16 mouse cellular contexts compared by ENCODE assay signal in genomic region chr4:141176328-141176838, GRCm38 (mm10). TPM values are rescaled to one million over a fixed set of nuclear protein-coding genes. Genes with fewer than 3 reads are reported as not detected.
DNase-seq lines count a peak whose midpoint lies in the region; ATAC-seq and TF ChIP-seq lines count a peak whose summit lies in the region.
"Had no signal": no experiment of that assay in that cellular context is flagged by ENCODE, and none has a peak within 500 bp of the region (broad histone marks: within the 10 kb centered on the region; RNA-seq: fewer than 3 reads in every experiment).

No protein-coding gene starts in this region.

- H3K27ac ChIP-seq in hindbrain, postnatal 0 days: peak overlapping the region; percentile 41; the same call in 1 of the 2 replicates
- H3K27ac ChIP-seq in hindbrain, embryonic 10.5 days: no peak overlapping the region
- 0 out of 2 replicates have a peak overlapping the region, but pooled peaks have one; percentile 11 for H3K27ac ChIP-seq in midbrain, embryonic 15.5 days
- no peak overlapping the region for H3K27ac ChIP-seq in midbrain, embryonic 14.5 days (replicated peaks; ENCODE audit: low read depth, low read length)
- peak overlapping the region; percentile 53 for H3K27ac ChIP-seq in heart, embryonic 16.5 days (ENCODE audit: low read length)
- H3K27ac ChIP-seq: intestine, embryonic 15.5 days; liver, embryonic 14.5 days had no signal

- no peak for TF ChIP-seq CTCF in hindbrain, postnatal 0 days (IDR thresholded peaks at IDR 0.05; ENCODE audit: low read depth)

- no peaks in the 10 kb centered on the region for H3K9me3 ChIP-seq in hindbrain, postnatal 0 days (ENCODE audit: low read length)
- no peaks in the 10 kb centered on the region for H3K9me3 ChIP-seq in hindbrain, embryonic 10.5 days
- H3K9me3 ChIP-seq in midbrain, embryonic 15.5 days: no peaks in the 10 kb centered on the region
- H3K9me3 ChIP-seq in midbrain, embryonic 14.5 days (ENCODE audit: control insufficient read depth, low read length): no peaks in the 10 kb centered on the region
- no peaks in the 10 kb centered on the region for H3K9me3 ChIP-seq in heart, embryonic 16.5 days (replicated peaks; ENCODE audit: control insufficient read depth, low read length)
- H3K9me3 ChIP-seq: intestine, embryonic 15.5 days had no signal

- 0 out of 2 replicates have a peak, but pooled peaks have one; percentile 6 for ATAC-seq in frontal cortex, adult (ENCODE audit: low TSS enrichment)
- ATAC-seq in hindbrain, postnatal 0 days: no peak
- ATAC-seq in midbrain, embryonic 15.5 days (replicated peaks): no peak
- ATAC-seq in midbrain, embryonic 14.5 days (ENCODE audit: low FRiP score, low TSS enrichment): no peak
- ATAC-seq in heart, embryonic 16.5 days (replicated peaks; ENCODE audit: extremely low read depth, insufficient read depth, low FRiP score): no peak
- ATAC-seq: forebrain, embryonic 14.5 days; intestine, embryonic 15.5 days had no signal

- no peak overlapping the region for H3K4me2 ChIP-seq in hindbrain, postnatal 0 days (ENCODE audit: low read depth, low read length)
- no peak overlapping the region for H3K4me2 ChIP-seq in midbrain, embryonic 15.5 days
- no peak overlapping the region for H3K4me2 ChIP-seq in midbrain, embryonic 14.5 days (ENCODE audit: low read length)
- no peak overlapping the region for H3K4me2 ChIP-seq in heart, embryonic 16.5 days (ENCODE audit: low read depth, low read length)
- H3K4me2 ChIP-seq: intestine, embryonic 15.5 days; midbrain, embryonic 11.5 days had no signal

- H3K9ac ChIP-seq in hindbrain, postnatal 0 days (replicated peaks; ENCODE audit: low read length): no peak overlapping the region
- no peak overlapping the region for H3K9ac ChIP-seq in midbrain, embryonic 15.5 days
- H3K9ac ChIP-seq in midbrain, embryonic 14.5 days (replicated peaks; ENCODE audit: low read length): no peak overlapping the region
- no peak overlapping the region for H3K9ac ChIP-seq in heart, embryonic 16.5 days (ENCODE audit: low read length)
- H3K9ac ChIP-seq: intestine, embryonic 15.5 days; liver, embryonic 14.5 days had no signal

- no peak overlapping the region for H3K4me3 ChIP-seq in hindbrain, postnatal 0 days (ENCODE audit: low read length)
- H3K4me3 ChIP-seq in hindbrain, embryonic 10.5 days: no peak overlapping the region
- no peak overlapping the region for H3K4me3 ChIP-seq in midbrain, embryonic 15.5 days
- H3K4me3 ChIP-seq in midbrain, embryonic 14.5 days (replicated peaks; ENCODE audit: low read depth, low read length): no peak overlapping the region
- no peak overlapping the region for H3K4me3 ChIP-seq in heart, embryonic 16.5 days (ENCODE audit: low read length)
- H3K4me3 ChIP-seq: intestine, embryonic 15.5 days had no signal

- WGBS in hindbrain, postnatal 0 days: 86% methylated on average over 10 of the region's 10 CpGs
- 92% methylated on average over 10 of the region's 10 CpGs for WGBS in hindbrain, embryonic 10.5 days
- WGBS in midbrain, embryonic 15.5 days: 89% methylated on average over 10 of the region's 10 CpGs
- 92% methylated on average over 10 of the region's 10 CpGs for WGBS in midbrain, embryonic 14.5 days
- 65% methylated on average over 10 of the region's 10 CpGs for WGBS in heart, embryonic 16.5 days

- no peaks in the 10 kb centered on the region for H3K27me3 ChIP-seq in hindbrain, postnatal 0 days (ENCODE audit: insufficient read depth, low read length)
- no peaks in the 10 kb centered on the region for H3K27me3 ChIP-seq in hindbrain, embryonic 10.5 days (ENCODE audit: insufficient read depth, poor library complexity, severe bottlenecking)
- no peaks in the 10 kb centered on the region for H3K27me3 ChIP-seq in midbrain, embryonic 15.5 days (replicated peaks)
- no peaks in the 10 kb centered on the region for H3K27me3 ChIP-seq in midbrain, embryonic 14.5 days (ENCODE audit: control insufficient read depth, insufficient read depth, low read length)
- no peaks in the 10 kb centered on the region for H3K27me3 ChIP-seq in heart, embryonic 16.5 days (ENCODE audit: control insufficient read depth, insufficient read depth, low read length)
- H3K27me3 ChIP-seq: intestine, embryonic 15.5 days had no signal

- H3K4me1 ChIP-seq in hindbrain, postnatal 0 days (ENCODE audit: insufficient read depth, low read length): no peaks in the 10 kb centered on the region
- peaks cover 9% of the 10 kb centered on the region for H3K4me1 ChIP-seq in hindbrain, embryonic 10.5 days (replicated peaks)
- peaks cover 3% of the 10 kb centered on the region; the same call in 1 of the 2 replicates for H3K4me1 ChIP-seq in midbrain, embryonic 15.5 days
- H3K4me1 ChIP-seq in midbrain, embryonic 14.5 days (ENCODE audit: control insufficient read depth, insufficient read depth, low read length): peaks cover 9% of the 10 kb centered on the region; the same call in 1 of the 2 replicates
- peaks cover 13% of the 10 kb centered on the region for H3K4me1 ChIP-seq in heart, embryonic 16.5 days (ENCODE audit: control insufficient read depth, insufficient read depth, low read length)
- H3K4me1 ChIP-seq: intestine, embryonic 15.5 days had no signal

- H3K36me3 ChIP-seq in hindbrain, postnatal 0 days (ENCODE audit: insufficient read depth, low read length): peaks cover 19% of the 10 kb centered on the region
- peaks cover 75% of the 10 kb centered on the region for H3K36me3 ChIP-seq in hindbrain, embryonic 10.5 days
- peaks cover 14% of the 10 kb centered on the region for H3K36me3 ChIP-seq in midbrain, embryonic 15.5 days (replicated peaks)
- H3K36me3 ChIP-seq in midbrain, embryonic 14.5 days (ENCODE audit: control insufficient read depth, insufficient read depth, low read length): peaks cover 39% of the 10 kb centered on the region
- peaks cover 19% of the 10 kb centered on the region for H3K36me3 ChIP-seq in heart, embryonic 16.5 days (ENCODE audit: control insufficient read depth, insufficient read depth)

- DNase-seq in frontal cortex, postnatal 14 days (ENCODE audit: low spot score in 2 of 2): no peak
- no peak for DNase-seq in hindbrain, postnatal 0 days (ENCODE audit: low spot score)
- DNase-seq in hindbrain, embryonic 10.5 days (ENCODE audit: low spot score): no peak
- no peak for DNase-seq in midbrain, embryonic 14.5 days
- no peak for DNase-seq in ovary, postnatal 14 days (ENCODE audit: low spot score)
- DNase-seq: cerebellum, postnatal 36 days; layer of hippocampus, adult 9-11 months; lung, postnatal 4 days; right cerebral cortex, postnatal 25 days had no signal

RNA-seq across cellular contexts. Expression of gene Fbxo42, which starts 28.7 kb away (rescaled TPM):
- 20.8 and 22.5 TPM in 2 replicates for total RNA-seq in hindbrain, postnatal 0 days (2014; rRNA removed)
- 15.5 and 17.5 TPM in 2 replicates for polyA plus RNA-seq in hindbrain, postnatal 0 days (2015; fragmentation: Nextera tagmentation; extraction: Ambion mirVana)
- 23.2 and 24.5 TPM in 2 replicates for polyA plus RNA-seq in hindbrain, embryonic 10.5 days (2016; fragmentation: Nextera tagmentation; extraction: Ambion mirVana)
- 28.5 and 30.0 TPM in 2 replicates for polyA plus RNA-seq in midbrain, embryonic 15.5 days (2015; fragmentation: Nextera tagmentation; extraction: Ambion mirVana)
- polyA plus RNA-seq in midbrain, embryonic 14.5 days (2014; fragmentation: Nextera tagmentation; extraction: Ambion mirVana): 28.6 and 31.9 TPM in 2 replicates
- 12.8 and 14.5 TPM in 2 replicates for polyA plus RNA-seq in heart, embryonic 16.5 days (2015; fragmentation: Nextera tagmentation; extraction: Ambion mirVana)

RNA-seq across cellular contexts. Expression of gene Szrd1, which starts 36.8 kb away (rescaled TPM):
- 58.7 and 68.8 TPM in 2 replicates for total RNA-seq in hindbrain, postnatal 0 days (2014; rRNA removed)
- 16.5 and 17.0 TPM in 2 replicates for polyA plus RNA-seq in hindbrain, postnatal 0 days (2015; fragmentation: Nextera tagmentation; extraction: Ambion mirVana)
- 36.5 and 44.1 TPM in 2 replicates for polyA plus RNA-seq in hindbrain, embryonic 10.5 days (2016; fragmentation: Nextera tagmentation; extraction: Ambion mirVana)
- 24.4 and 26.0 TPM in 2 replicates for polyA plus RNA-seq in midbrain, embryonic 15.5 days (2015; fragmentation: Nextera tagmentation; extraction: Ambion mirVana)
- 17.1 and 38.5 TPM in 2 replicates for polyA plus RNA-seq in midbrain, embryonic 14.5 days (2014; fragmentation: Nextera tagmentation; extraction: Ambion mirVana)
- polyA plus RNA-seq in heart, embryonic 16.5 days (2015; fragmentation: Nextera tagmentation; extraction: Ambion mirVana): 29.5 and 33.9 TPM in 2 replicates

RNA-seq across cellular contexts. Expression of gene Rsg1, which starts 37.4 kb away (rescaled TPM):
- 2.4 and 8.7 TPM in 2 replicates for total RNA-seq in hindbrain, postnatal 0 days (2014; rRNA removed)
- polyA plus RNA-seq in hindbrain, postnatal 0 days (2015; fragmentation: Nextera tagmentation; extraction: Ambion mirVana): 3.9 and 4.3 TPM in 2 replicates
- 5.3 and 6.5 TPM in 2 replicates for polyA plus RNA-seq in hindbrain, embryonic 10.5 days (2016; fragmentation: Nextera tagmentation; extraction: Ambion mirVana)
- polyA plus RNA-seq in midbrain, embryonic 15.5 days (2015; fragmentation: Nextera tagmentation; extraction: Ambion mirVana): 8.7 and 9.9 TPM in 2 replicates
- 5.7 and 7.8 TPM in 2 replicates for polyA plus RNA-seq in midbrain, embryonic 14.5 days (2014; fragmentation: Nextera tagmentation; extraction: Ambion mirVana)
- polyA plus RNA-seq in heart, embryonic 16.5 days (2015; fragmentation: Nextera tagmentation; extraction: Ambion mirVana): 2.4 and 3.6 TPM in 2 replicates

Comparison
In these comparisons a context has a peak if more than half of its experiments do, and no peak if none do; other contexts are left out.
1. H3K27ac ChIP-seq: peak in hindbrain, postnatal 0 days (single experiment), midbrain, embryonic 15.5 days (single experiment) and heart, embryonic 16.5 days (single experiment); none in hindbrain, embryonic 10.5 days (single experiment) and midbrain, embryonic 14.5 days (single experiment).